Mouse (Mus musculus) c-Kit-positive CD71-positive TER-119-positive erythroid progenitor cells, embryonic 14.5 days (primary cell): ENCODE measurements around the gene Cpm.
"Not testable (repeated sequence)": the region's sequence is repeated elsewhere in the genome, so short reads cannot be mapped to it uniquely, and the experiment has no call there.

ENCODE experiments used
- DNase-seq: peaks from one replicate; pipeline ENCODE4 v3.0.0-alpha.2; 2013; ENCODE audit warnings: low spot score

Cpm gene

DNA sequence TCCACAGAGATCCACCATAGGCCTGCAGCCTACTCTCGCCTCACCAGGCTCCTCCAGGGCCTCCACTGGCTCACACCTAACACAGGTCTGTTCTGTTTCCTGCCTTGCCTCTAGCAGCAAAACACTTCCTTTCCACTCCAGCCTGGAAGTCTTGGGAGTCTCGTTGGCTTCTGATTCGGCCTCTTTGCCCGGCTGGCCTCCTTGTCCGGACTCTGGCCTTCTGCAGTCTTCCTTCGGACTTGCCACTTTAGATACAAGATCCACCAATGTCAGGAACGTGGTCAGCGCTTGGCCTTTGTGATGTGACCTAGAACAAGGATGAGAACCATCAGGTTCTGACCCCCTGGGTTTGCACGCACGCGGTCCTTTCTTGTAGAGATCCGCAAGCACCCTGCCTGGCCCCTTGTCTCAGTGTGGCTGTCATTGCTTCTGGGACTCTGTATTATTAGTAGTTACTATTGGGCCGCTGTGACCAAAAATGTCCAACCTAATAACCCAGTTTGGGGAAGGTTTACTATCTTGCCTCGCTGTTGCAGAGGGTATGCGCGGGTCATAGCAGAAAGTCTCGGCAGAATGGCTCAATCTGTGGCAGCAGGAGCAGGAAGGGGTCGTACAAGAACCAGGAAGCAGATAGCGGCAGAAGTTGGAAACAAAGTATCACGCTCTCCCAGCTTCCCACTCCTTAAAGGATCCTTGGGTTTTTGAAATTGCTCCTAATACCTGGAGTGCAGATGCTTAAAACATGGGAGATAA is 22.1 kb upstream of the Cpm start:
- no peak for DNase-seq

- no peak for DNase-seq
Measured at GRCm38 (mm10) chr10:117607804-117608279, 21.5 kb upstream of the Cpm start.

DNA sequence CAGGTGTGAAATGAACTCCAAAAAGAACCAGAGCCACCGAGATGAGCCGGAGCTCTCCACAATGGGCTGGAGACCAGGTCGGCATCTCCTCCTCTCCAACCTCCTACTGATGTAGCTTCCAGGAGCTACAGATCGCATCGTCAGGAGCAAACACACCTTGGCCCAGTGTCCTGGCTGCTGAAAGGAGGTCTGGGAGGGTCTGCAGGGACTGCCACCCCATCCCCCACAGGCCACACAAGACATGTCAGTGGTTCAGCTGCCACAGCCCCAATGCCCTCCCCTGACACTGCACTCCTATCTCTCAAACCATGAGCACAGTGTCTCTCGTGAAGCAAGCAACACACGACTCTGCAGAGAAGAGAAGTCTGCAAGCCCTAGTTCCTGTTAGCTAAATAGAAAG is 20.8 kb upstream of the Cpm start:
- DNase-seq, result no peak

- DNase-seq, result no peak
Measured at GRCm38 (mm10) chr10:117608988-117609809, 20.1 kb upstream of the Cpm start.

GRCm38 (mm10) chr10:117609810-117610090 is 19.6 kb upstream of the Cpm start:
- no peak for DNase-seq

GRCm38 (mm10) chr10:117610160-117610764 is 19.0 kb upstream of the Cpm start:
- DNase-seq, result no peak

- no peak for DNase-seq
Measured at GRCm38 (mm10) chr10:117610794-117611384, 18.4 kb upstream of the Cpm start.

- no peak for DNase-seq
Measured at GRCm38 (mm10) chr10:117611503-117611902, 17.8 kb upstream of the Cpm start.

DNA sequence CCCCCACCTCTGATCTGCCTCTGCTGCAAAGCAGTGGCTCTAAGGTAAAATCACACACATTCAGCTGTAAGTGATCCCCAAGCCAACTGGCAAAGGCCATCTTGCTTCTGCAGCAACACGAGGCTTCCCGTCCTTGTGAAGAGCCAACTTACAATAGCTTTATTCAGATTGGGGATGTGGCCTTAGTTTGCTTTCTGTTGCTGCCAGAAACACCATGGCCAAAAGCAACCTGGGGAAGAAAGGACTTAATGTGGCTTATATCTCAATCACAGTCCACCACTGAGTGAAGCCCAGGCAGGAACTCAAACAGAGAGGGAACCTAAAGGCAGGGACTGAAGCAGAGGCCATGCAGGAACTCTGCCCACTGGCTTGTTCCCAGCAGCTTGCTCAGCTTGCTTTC is 17.3 kb upstream of the Cpm start:
- DNase-seq, result no peak

- no peak for DNase-seq
Measured at GRCm38 (mm10) chr10:117612621-117613584, 16.4 kb upstream of the Cpm start.

DNA sequence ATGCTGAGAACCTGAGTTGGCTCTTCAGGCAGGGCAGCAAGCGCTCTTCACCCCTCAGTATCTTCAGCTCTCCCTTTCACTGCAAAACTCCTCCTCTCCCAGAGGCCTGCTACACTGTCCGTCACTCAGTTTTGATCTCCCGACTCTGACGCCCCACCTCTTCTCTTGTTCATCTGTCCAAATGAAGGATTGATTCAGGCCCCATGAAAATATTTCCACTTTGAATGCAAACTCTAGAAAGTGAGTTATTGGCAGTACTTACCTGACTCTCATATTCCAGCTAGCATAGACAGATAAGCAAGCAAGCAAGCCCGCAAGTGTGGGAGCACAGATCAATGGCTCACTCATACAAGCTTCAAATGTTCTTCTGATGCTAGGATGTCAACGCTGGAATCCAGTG is 15.3 kb upstream of the Cpm start:
- no peak for DNase-seq

- DNase-seq, result no peak
Measured at GRCm38 (mm10) chr10:117614387-117614786, 14.9 kb upstream of the Cpm start.

GRCm38 (mm10) chr10:117615239-117615638 is 14.1 kb upstream of the Cpm start:
- DNase-seq, result no peak

DNA sequence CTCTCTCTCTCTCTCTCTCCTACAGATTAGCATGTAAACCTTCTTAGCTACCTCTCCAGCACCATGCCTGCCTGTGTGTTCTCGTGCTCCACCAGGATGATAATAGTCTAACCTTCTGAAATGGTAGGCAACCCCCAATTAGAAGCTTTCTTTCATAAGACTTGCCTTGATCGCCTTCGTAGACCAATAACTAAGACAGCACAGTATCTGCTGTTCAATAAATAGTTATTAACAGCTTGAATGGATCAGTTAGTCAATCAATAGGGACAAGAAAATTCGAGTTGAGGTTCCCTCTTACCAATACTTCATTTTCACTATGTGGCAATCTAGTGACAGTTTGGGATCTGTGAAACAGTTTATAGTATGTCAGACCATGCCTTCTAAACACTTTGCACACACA is 13.6 kb upstream of the Cpm start:
- DNase-seq, result no peak

DNA sequence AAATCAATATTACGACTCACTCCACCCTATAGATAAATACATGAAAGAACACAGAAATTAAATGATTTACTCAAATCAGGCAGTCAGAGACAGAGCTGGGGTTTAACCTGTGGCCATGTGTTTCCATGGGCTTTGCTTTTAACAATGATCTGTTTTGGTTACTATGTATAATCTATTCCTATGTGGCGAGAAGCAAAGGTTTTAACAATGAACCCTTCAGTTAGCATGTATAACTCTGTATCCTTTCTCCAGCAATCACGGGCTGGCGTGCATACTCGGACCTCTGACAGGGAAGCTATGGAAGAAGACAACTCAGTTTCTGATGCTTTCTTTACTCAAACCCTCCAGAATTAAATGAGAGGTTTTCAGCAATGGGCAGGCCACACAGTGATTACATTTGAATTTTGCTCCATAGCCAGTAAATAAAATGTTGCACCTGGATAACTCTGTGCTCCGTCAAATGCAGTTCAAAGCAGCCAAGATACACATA is 13.1 kb upstream of the Cpm start:
- DNase-seq, result no peak

- not testable (repeated sequence) for DNase-seq
Measured at GRCm38 (mm10) chr10:117616765-117617164, 12.5 kb upstream of the Cpm start.

- no peak for DNase-seq
Measured at GRCm38 (mm10) chr10:117617568-117618345, 11.5 kb upstream of the Cpm start.

DNA sequence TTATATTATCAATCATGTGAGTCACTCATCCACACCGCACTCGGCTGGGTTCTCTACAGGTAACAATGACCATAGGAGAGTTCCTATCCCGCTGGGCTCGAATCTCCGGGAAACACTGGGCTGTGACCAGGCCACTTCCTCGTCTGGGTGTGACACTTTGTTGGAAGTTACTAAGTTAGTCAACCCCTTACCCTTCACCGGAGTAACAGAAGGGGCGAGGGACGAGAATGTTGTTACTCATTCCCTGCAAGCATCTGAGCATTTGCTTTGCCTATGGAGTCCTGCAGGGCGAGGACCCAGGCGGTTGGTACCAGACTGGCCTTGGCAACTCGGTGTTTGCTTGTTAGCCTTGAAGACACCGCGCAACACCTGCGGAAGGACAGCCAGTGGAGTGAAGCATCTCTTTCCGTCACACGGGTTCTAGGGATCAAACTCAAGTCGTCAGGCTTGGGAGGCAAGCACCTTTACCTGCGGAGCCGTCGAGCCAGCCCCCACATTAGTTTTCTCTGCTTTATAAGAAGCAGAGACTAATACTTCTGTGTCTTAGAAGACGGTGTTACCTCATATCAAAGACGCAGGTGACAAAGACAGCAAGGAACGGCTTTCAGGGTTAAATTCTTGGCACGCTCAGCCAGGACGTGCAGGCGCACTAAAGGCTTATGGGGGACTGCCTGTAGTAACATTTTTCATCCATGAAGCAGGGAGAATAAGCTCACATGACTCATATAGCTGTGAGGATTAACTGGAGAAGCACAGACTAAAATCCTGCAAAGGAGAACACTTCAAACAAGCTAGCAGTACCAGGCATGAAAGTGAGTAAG is 10.0 kb upstream of the Cpm start:
- no peak for DNase-seq

DNA sequence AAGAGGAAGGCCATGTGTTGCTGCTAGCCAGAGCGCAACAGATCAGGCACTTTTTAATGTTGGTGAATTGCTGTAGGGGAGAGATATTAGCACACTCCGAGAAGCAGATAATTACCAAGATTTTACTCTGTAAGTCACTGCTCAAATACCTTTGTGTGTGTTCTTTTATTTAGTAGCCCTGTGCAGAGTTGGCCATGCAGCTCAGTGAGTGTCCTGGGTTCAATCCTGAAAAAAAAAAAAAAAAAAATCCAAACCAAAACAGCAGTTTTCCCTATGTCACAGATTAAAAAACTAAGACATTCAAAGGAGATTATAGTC is 9.5 kb upstream of the Cpm start:
- DNase-seq, result no peak

- no peak for DNase-seq
Measured at GRCm38 (mm10) chr10:117620530-117620929, 8.8 kb upstream of the Cpm start.
